In genomic region chr13:15130249-15130648, GRCm38 (mm10) we compare ENCODE assay signal across 14 mouse cellular contexts.
DNase-seq lines count a peak whose midpoint lies in the region; ATAC-seq and TF ChIP-seq lines count a peak whose summit lies in the region.
"Had no signal": no experiment of that assay in that cellular context is flagged by ENCODE, and none has a peak within 500 bp of the region (broad histone marks: within the 10 kb centered on the region; RNA-seq: fewer than 3 reads in every experiment).

No protein-coding gene starts in this region.

- H3K4me3 ChIP-seq in stomach, postnatal 0 days (ENCODE audit: low read depth, low read length) = no peak overlapping the region
- H3K4me3 ChIP-seq: heart, embryonic 13.5 days; hindbrain, embryonic 12.5 days; layer of hippocampus, adult 2 months; neural tube, embryonic 15.5 days had no signal

- TF ChIP-seq EP300 in stomach, postnatal 0 days (optimal IDR thresholded peaks at IDR 0.05) = peak; percentile 57

- no peaks in the 10 kb centered on the region for H3K36me3 ChIP-seq in stomach, postnatal 0 days (ENCODE audit: control insufficient read depth, insufficient read depth, low read length)
- H3K36me3 ChIP-seq: heart, embryonic 13.5 days; hindbrain, embryonic 12.5 days; neural tube, embryonic 15.5 days had no signal

- no peak overlapping the region for H3K4me2 ChIP-seq in stomach, postnatal 0 days (replicated peaks; ENCODE audit: low read depth)
- H3K4me2 ChIP-seq: heart, embryonic 13.5 days; hindbrain, embryonic 12.5 days; neural tube, embryonic 15.5 days had no signal

- H3K27ac ChIP-seq in stomach, postnatal 0 days (replicated peaks) = no peak overlapping the region; the same call in 1 of the 2 replicates
- H3K27ac ChIP-seq: hindbrain, embryonic 12.5 days; layer of hippocampus, adult 2 months; neural tube, embryonic 15.5 days had no signal

- no peak for TF ChIP-seq CTCF in stomach, postnatal 0 days (IDR thresholded peaks at IDR 0.05; ENCODE audit: low read depth)

- H3K9me3 ChIP-seq in stomach, postnatal 0 days (ENCODE audit: control insufficient read depth, low read length) = no peaks in the 10 kb centered on the region
- H3K9me3 ChIP-seq: heart, embryonic 13.5 days; hindbrain, embryonic 12.5 days; neural tube, embryonic 15.5 days had no signal

- ATAC-seq in stomach, postnatal 0 days (ENCODE audit: low FRiP score, low TSS enrichment) = peak; percentile 40; the same call in 1 of the 2 replicates
- no peak for ATAC-seq in granulocyte monocyte progenitor cell, adult 5-6 weeks (replicated peaks; ENCODE audit: poor library complexity, severe bottlenecking)

- 27% methylated on average over 2 of the region's 2 CpGs for WGBS in stomach, postnatal 0 days

- no peaks in the 10 kb centered on the region for H3K27me3 ChIP-seq in stomach, postnatal 0 days (ENCODE audit: control insufficient read depth, insufficient read depth, low read length)
- H3K27me3 ChIP-seq: heart, embryonic 13.5 days; hindbrain, embryonic 12.5 days; neural tube, embryonic 15.5 days had no signal

- DNase-seq in frontal cortex, adult 2 months (ENCODE audit: extremely low spot score in 1 of 2, low spot score in 1 of 2) = peak; percentile 8 to 65
- no peak for DNase-seq in frontal cortex, postnatal 25 days (ENCODE audit: low spot score in 2 of 2)
- DNase-seq in layer of hippocampus, adult 9-10 months (ENCODE audit: low spot score) = peak; percentile 6
- no peak for DNase-seq in layer of hippocampus, postnatal 25 days (ENCODE audit: extremely low spot score in 1 of 2, low spot score in 1 of 2)
- DNase-seq in right cerebral cortex, adult 18-20 months = peak; percentile 28
- DNase-seq in right cerebral cortex, postnatal 25 days = no peak
- DNase-seq in stomach, postnatal 0 days (ENCODE audit: low spot score) = no peak
- DNase-seq: cerebellum, adult 2 months; gastrocnemius, postnatal 25 days had no signal

- H3K9ac ChIP-seq in stomach, postnatal 0 days (ENCODE audit: low read length) = no peak overlapping the region
- H3K9ac ChIP-seq: heart, embryonic 13.5 days; hindbrain, embryonic 12.5 days; neural tube, embryonic 15.5 days had no signal

- H3K4me1 ChIP-seq in stomach, postnatal 0 days (replicated peaks; ENCODE audit: control insufficient read depth, insufficient read depth) = no peaks in the 10 kb centered on the region
- H3K4me1 ChIP-seq: heart, embryonic 13.5 days; hindbrain, embryonic 12.5 days; neural tube, embryonic 15.5 days had no signal

Comparison
In these comparisons a context has a peak if more than half of its experiments do, and no peak if none do; other contexts are left out.
1. DNase-seq: peak in frontal cortex, adult 2 months (2 of 2), layer of hippocampus, adult 9-10 months (single experiment) and right cerebral cortex, adult 18-20 months (single experiment); none in frontal cortex, postnatal 25 days (0 of 2), layer of hippocampus, postnatal 25 days (0 of 2), right cerebral cortex, postnatal 25 days (single experiment) and stomach, postnatal 0 days (single experiment).